Mouse (Mus musculus) liver, adult 2 months (tissue): Measurements from ENCODE around the gene Olfr678.

Experiments used
- CTCF ChIP-seq: fragments of 200-500 bp; IDR thresholded peaks from 2 replicates; pipeline ENCODE4 v1.5.1; 2011; ENCODE audit warnings: low read depth, low read length, control low read depth
- POLR2A ChIP-seq: fragments of 200-500 bp; IDR thresholded peaks from 2 replicates; pipeline ENCODE4 v1.6.1; 2011; ENCODE audit warnings: low read length, control low read depth; ENCODE audit not compliant: insufficient read depth; ENCODE audit errors: extremely low read depth

DNA sequence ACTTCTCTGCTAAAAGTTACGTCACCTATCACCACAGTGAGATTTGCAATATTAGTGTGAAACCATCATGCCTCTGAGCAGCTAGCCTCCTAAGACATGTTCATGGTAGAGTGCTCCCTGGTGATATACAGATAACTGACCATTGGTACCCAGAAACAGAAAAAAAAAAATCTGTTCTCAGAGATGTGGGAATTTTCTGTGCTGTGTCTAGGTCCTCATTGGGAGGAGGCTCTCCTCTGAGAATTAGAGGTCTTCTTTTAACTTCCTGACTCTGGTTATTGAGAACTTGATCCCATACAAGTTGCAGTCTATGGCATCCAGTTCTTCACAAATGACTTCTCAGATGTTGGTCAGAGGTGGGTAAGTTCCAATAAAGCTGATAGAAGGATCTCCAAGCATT is at the start of gene Olfr678:
- TF ChIP-seq CTCF (no peak), POLR2A (no peak)
